Mouse (Mus musculus) lung, adult 2 months (tissue): Measurements from ENCODE around the gene Rpl7l1.

ENCODE experiments used
- CTCF ChIP-seq: fragments of 200-500 bp; IDR thresholded peaks from 2 replicates; pipeline ENCODE4 v1.5.1; 2011; ENCODE audit warnings: mild to moderate bottlenecking, low read length, control low read depth; ENCODE audit not compliant: insufficient read depth
- POLR2A ChIP-seq: fragments of 200-500 bp; IDR thresholded peaks from 2 replicates; pipeline ENCODE4 v1.6.1; 2011; ENCODE audit warnings: low read depth, mild to moderate bottlenecking, control low read depth, low read length, borderline replicate concordance; ENCODE audit errors: extremely low read depth

DNA sequence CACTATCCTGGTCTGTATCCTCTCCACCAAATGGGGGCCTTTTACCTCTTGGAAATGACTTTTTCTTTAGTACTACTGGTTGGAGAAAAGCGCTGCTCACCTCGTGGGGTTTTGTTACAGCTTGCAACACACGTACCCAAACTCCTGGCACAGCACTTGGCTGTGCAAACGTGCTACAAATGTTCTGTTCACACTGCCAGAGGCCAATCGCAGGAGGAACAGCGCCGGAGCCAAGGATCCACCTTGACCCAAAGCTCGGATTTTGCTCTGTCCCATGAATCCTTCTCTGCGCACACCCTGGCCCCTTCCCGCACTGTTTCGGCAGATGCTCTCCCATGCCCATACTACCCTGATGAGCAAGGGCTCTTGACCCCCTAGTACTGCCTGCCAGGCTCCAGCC, 54.0 kb downstream of the Rpl7l1 start:
- no peak for TF ChIP-seq CTCF
- no peak for TF ChIP-seq POLR2A
